Mouse (Mus musculus) hematopoietic stem cell, adult 5-6 weeks (primary cell): ENCODE results near the gene Rtcb. TPM values are rescaled to one million over a fixed set of nuclear protein-coding genes. Genes with fewer than 3 reads are reported as not detected.

Experiments used
- ATAC-seq, 2 experiments: fragments of 125-278 bp in 1 of 2; replicated peaks in 1 of 2; 2 replicates each; pipeline ENCODE4 v1.8.0; 2016 to 2017; ENCODE audit warnings: inconsistent platforms in 2 of 2, mild to moderate bottlenecking in 2 of 2, moderate number of reproducible peaks in 2 of 2, low read depth in 1 of 2, moderate TSS enrichment in 1 of 2; ENCODE audit not compliant: low FRiP score in 2 of 2, poor library complexity in 2 of 2, severe bottlenecking in 2 of 2, insufficient read depth in 1 of 2, low TSS enrichment in 1 of 2
- total RNA-seq: library from RNA; stranded (forward); fragments of 172-1452, 232-1000 nt; gene quantifications from 2 replicates; pipeline ENCODE4 v1.2.3, GENCODE M21; 2017

The Rtcb gene
- total RNA-seq, 1 experiment from 2014 or later, result 210 TPM

DNA sequence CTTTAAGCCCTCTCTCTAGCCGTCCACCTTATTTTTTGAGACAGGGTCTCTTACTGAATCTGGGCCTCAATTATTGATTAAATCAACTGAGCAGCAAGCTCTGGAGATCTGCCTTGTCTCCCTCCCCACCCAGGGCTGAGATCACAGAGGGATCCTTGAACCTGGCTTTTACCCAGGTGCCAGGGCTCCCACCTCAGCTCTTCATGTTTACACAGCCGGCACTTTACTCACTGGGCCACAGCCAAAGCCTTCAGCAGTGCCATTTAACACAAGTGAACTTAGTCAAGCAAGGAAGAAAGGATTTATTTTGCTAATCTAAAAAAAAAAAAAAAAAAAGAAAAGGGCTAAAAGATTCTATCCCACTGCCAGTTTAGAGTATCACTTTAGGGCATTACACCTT lies 3.2 kb downstream of the Rtcb start:
- ATAC-seq, result no peak

DNA sequence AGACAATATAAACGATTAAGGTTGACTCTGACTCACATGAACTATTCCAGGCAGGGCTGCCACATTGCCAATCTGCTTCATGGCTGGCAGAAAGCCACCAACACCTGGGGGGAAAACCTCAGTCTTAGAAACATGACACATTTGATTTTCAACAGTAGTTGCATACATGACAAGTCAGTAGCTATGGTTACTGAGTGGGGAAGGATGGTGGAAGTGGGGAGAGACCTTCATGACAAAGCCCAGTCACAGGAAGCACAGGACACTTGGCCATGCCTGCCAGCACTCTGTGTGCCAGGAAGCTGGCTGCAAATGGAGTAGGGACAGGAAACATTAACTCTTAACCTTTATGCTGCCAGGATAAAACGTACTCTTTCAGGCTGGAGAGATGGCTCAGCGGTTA lies 4.2 kb downstream of the Rtcb start:
- ATAC-seq, result peak; percentile 67 to 78

DNA sequence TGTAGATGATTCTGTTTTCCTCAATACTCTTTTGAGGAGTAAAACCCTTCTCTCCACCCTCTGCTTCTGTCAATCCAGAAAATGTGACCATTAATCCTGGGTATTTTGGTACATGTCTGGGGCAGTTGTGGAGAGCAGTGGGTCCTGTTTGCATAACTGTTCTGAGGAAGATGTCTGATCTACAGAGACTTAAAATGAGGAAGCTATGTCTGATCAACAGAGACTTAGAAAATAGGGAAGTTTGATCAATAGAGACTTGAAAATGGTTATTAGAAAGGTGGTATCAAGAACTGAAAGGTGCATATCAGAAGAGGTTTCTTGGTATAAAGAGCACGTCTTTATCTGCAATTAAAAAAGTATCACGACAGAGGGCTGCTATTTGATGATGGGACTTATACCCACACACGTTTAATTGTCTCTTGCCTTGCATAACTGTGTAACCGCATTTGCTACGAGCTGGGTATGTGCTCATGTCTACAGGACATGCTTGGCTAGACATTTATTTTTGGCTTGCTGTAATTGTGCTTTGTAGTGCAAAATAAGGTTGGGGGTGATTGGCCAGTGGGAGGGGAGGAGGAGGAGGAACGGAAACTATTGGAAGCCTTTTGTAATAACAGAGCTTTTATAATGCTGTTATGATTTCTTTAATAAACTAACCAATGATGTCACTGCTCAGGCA lies 5.7 kb downstream of the Rtcb start:
- peak in 1 of 2 experiments; percentile 40; a peak in 1 of 4 replicates for ATAC-seq

DNA sequence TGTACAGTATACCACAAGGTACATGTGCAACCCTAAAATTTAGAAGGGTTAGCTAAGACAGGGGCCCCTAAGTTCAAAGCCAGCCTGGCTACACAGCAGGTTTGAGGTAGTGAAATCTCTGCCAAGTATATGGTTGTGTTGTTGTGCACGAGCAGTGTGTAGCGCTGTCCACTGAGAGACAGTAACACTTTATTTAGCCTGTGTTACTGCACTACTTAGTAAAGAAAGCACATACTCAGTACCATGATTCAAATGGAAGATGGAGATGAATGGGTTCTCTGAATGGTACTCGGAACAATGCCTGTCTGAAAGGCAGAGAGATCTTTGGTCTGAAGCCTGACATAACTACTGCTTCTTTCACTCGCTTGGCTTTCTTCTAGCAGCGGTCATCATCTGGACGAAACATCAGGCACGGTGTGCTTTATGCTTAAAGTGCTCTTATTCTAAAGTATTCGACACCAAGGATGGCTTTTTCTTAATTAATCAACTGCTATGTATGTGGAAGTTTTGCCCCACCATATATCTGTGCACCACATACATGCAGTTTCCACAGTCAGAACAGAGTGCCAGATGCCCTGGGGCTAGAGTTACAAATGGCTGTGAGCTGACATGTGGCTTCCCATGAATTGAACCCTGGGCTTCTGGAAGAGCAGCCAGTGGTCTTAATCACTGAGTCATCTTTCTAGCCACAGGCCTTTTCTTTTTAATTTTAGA lies 9.0 kb downstream of the Rtcb start:
- ATAC-seq, result no peak

DNA sequence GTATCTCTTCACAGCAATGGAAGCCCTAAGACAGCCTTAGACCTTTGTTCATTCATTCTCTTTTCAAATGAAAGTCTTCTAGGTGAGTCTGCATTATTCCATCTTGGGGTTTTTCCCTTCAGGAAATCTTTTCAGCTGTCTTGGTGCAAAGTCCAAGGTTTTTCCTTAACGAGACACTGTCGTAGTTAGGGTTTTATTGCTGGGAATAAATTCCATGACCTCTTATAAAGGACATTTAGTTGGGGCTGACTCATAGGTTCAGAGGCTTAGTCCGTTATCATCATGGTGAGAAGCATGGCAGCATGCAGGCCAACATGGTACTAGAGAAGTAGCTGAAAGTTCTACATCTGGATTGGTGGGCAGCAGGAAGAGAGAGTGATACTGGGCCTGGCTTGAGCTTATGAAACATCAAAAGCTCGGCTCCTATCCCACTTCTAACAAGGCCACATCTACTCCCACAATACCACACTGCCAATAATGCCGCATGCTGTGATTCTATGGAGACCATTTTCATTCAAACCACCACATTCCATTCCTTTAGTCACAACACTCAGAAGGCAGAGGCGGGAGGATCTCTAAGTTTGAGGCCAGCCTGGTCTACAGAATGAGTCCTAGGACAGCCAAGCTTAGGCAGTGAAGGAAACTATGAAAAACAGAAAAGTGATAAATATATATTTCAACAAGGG lies 21.2 kb downstream of the Rtcb start:
- no peak for ATAC-seq

DNA sequence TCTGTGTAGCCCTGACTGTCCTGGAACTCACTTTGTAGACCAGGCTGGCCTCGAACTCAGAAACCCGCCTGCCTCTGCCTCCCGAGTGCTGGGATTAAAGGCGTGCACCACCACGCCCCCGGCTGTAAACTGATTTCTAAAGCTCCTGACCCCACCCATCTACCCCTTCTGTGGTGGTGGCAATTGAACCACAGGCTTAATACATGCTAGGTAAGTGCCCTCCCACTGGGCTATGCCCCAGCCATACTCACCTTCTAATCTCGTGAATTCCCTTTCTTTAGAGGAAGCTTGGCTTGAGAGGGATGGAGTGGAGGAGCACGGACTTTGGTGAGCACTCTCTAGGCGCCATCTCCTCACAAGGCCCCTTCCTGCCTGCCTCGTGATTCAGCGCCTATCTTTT lies 27.7 kb downstream of the Rtcb start:
- no peak for ATAC-seq

DNA sequence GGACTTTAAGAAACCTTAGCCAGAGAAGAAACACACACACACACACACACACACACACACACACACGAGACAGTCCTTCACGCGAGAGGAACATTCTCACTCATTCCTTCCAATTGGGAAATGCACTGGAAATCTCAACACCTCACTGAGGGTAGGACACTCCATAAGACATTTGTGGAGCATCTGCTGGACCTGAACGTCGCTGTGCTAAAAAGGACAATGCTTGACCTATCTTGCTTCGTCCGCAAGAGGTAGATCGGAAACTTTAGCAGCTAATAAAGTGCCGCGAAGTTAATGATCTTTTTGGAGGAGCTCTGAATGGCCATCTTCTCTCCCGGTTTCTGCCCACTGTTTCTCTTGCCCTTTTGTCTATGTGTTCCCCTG lies 28.4 kb downstream of the Rtcb start:
- ATAC-seq, result no peak

DNA sequence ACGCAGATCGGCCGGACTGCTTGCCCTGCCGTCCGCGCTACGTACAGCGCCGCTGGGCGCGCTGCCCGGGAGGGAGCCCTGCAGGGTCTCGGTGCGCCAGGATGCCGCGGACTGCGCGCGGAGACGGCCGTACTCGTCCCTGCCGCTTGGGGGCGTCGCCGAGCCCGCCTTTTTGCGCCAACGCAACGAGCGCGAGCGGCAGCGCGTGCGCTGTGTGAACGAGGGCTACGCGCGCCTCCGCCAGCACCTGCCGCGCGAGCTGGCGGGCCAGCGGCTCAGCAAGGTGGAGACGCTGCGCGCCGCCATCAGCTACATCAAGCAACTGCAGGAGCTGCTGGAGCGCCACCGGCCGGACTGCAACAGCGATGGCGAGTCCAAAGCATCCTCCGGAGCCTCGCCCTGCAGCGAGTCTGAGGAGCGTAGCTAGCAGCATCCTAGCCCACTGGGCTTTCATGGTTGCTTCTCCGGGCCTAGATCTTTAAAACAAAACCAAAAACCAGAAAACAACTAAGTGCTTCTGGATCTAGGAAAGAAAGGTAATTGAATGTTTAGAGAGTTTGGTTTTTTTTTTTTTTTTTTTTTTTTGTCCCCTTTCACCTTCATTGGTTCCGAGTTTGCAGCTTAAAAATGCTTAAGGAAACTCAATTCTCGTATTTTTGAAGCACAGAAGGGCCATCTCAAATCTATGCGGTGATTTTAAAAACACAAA lies 29.0 kb downstream of the Rtcb start:
- peak; percentile 33 to 65; a peak in 3 of 4 replicates for ATAC-seq

DNA sequence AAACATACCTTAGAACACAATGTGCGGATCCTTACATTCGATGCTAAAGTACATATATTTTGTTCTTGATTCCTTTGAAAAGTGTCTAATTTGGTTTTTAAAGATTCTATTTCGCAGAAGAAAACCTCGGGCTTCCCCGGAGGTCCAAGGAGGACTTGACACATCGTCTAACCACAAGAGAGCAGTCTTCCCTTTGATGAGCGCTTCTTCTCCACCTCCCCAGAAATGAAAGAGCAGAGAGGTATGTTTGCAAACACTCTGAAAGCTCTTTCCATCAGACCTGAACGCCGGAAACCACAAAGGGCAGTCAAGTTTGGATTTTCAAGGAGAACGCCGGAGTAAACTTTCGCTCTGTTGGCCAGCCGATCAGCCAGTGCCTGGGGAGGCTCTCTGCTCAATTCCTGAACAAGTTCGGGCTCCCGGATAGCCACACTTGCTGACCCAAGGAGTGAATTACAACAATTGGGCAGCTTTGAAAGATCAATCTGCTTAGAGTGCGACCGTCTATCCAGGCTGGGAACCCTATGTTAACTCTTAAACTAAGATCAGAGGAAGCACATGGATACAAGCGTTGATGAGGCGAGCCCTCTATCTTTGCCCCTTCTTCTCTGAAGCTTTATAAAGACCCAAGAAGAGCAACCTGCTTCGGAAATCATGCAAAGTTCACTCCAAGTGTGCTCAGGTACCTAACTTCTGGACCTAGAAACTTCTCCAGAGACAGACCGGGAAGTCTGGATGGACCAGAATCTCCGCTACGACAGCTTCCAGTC lies 29.8 kb downstream of the Rtcb start, which contains the start of gene Ascl4:
Ascl4 (plus strand) TSS at position 6 of the 770 bp plus-strand sequence.
- peak; percentile 15 to 35; a peak in 1 of 4 replicates for ATAC-seq

DNA sequence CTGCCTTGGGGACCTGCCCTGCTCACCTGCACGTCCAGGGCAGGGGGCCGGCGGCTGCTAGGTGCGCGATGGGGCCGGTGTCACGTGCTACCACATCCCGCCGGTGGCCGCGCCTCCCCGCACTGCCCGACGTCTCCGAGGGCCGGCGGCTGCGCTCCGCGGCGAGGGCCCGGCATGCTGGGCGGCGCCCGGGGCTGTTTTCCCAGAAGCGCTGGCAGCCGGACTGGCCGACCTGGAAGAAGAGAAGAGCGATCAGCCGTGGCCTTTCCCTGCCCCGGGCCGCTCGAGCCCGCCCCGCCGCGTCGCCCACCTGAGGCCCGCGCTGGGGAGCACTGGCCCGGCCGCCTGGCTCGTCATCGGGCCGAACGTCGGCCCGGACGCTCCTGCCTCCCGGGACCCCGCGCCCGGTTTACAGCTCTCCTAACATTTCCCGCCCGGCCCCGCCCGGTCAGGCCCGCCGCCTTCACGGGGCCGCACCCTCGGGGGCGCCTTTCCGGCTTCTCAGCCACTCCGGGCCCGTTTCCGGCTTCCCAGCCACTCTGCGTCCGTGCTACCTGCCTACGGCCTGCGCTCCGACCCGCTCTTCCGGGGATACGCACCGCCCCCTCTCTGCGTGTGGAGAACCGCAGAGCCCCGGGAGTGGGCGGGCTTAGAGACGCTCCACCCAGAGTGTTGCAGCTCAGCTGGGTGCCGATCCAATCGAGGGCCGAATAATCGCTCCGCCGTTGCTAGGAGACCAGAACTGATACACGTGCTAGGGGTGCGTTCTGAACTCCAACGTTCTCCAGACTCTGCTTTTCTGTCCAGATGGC lies 40.9 kb downstream of the Rtcb start, which contains the start of gene Prdm4:
Prdm4 (minus strand) TSS at position 645 of the 812 bp plus-strand sequence.
- ATAC-seq, result peak; percentile 99

Other genes starting within 250 kb of the Rtcb start
- gene Pwp1, start 128.3 kb downstream of the Rtcb start, total RNA-seq, result 62.3 and 65.5 TPM in 2 replicates
- 59.1 and 71.1 TPM in 2 replicates for gene Prdm4, start 40.7 kb downstream of the Rtcb start, total RNA-seq
- not detected in 2 replicates for gene Ascl4, start 30.1 kb downstream of the Rtcb start, total RNA-seq
- gene Bpifc, start 54.1 kb upstream of the Rtcb start, total RNA-seq, result 1.6 and 2.6 TPM in 2 replicates
- gene Fbxo7, start 64.1 kb upstream of the Rtcb start, total RNA-seq, result 24.6 and 27.3 TPM in 2 replicates